Mouse (Mus musculus) embryonic facial prominence, embryonic 14.5 days (tissue): Measurements from ENCODE around the gene Pex11b. TPM values are rescaled to one million over a fixed set of nuclear protein-coding genes. Genes with fewer than 3 reads are reported as not detected.
A peak's percentile ranks its signal among the peaks of the same experiment; 100 is the strongest.
"Not testable (repeated sequence)": the region's sequence is repeated elsewhere in the genome, so short reads cannot be mapped to it uniquely, and the experiment has no call there.

Experiments
- ATAC-seq: fragments of 200-750 bp; cut with Nextera tagmentation; 2 replicates; pipeline ENCODE4 v1.8.0; 2017; ENCODE audit warnings: low read depth, moderate number of reproducible peaks, moderate TSS enrichment
- DNase-seq: peaks from one replicate; pipeline ENCODE4 v3.0.0-alpha.2; 2015; ENCODE audit warnings: low spot score
- H3K27ac ChIP-seq: fragments of 300-500 bp; sonication (generic); replicated peaks from 2 replicates; pipeline ENCODE4 v1.5.1; 2014; ENCODE audit warnings: low read depth, mild to moderate bottlenecking, low read length, moderate library complexity
- H3K27me3 ChIP-seq: fragments of 300-500 bp; sonication (generic); replicated peaks from 2 replicates; pipeline ENCODE4 v1.6.1; 2014; ENCODE audit warnings: low read length; ENCODE audit not compliant: control insufficient read depth, insufficient read depth
- H3K36me3 ChIP-seq: fragments of 300-500 bp; sonication (generic); 2 replicates; pipeline ENCODE4 v1.6.1; 2014; ENCODE audit warnings: low read length, mixed read lengths; ENCODE audit not compliant: control insufficient read depth, insufficient read depth
- H3K4me1 ChIP-seq: fragments of 300-500 bp; sonication (generic); 2 replicates; pipeline ENCODE4 v1.6.1; 2014; ENCODE audit warnings: antibody characterized with exemption, low read length; ENCODE audit not compliant: control insufficient read depth, insufficient read depth
- H3K4me2 ChIP-seq: fragments of 300-500 bp; sonication (generic); 2 replicates; pipeline ENCODE4 v1.6.1; 2014; ENCODE audit warnings: low read depth, mild to moderate bottlenecking, low read length, moderate library complexity, mixed read lengths
- H3K4me3 ChIP-seq: fragments of 300-500 bp; sonication (generic); 2 replicates; pipeline ENCODE4 v1.5.1; 2014; ENCODE audit warnings: low read depth, mild to moderate bottlenecking, low read length
- H3K9ac ChIP-seq: fragments of 300-500 bp; sonication (generic); 2 replicates; pipeline ENCODE4 v1.6.1; 2014; ENCODE audit warnings: low read depth, mild to moderate bottlenecking, low read length, moderate library complexity, mixed read lengths
- H3K9me3 ChIP-seq: fragments of 300-500 bp; sonication (generic); 2 replicates; pipeline ENCODE4 v1.6.1; 2016; ENCODE audit warnings: low read length; ENCODE audit not compliant: control insufficient read depth
- WGBS: fragments of 180-500 bp; shearing (Covaris S2); extraction: QIAGEN DNeasy Blood & Tissue Kit; methylation state at CpG from one replicate; pipeline ENCODE4 v1.1.7; 2014; 5-methylcytosine and 5-hydroxymethylcytosine counted together
- polyA plus RNA-seq: library from polyadenylated mRNA; unstranded; fragments of >200 nt; fragmentation: Nextera tagmentation; extraction: Ambion mirVana; gene quantifications from 2 replicates; pipeline ENCODE4 v1.2.1, GENCODE M21; 2014

Pex11b gene
- polyA plus RNA-seq, 1 experiment from 2014 or later: 51.6 TPM

DNA sequence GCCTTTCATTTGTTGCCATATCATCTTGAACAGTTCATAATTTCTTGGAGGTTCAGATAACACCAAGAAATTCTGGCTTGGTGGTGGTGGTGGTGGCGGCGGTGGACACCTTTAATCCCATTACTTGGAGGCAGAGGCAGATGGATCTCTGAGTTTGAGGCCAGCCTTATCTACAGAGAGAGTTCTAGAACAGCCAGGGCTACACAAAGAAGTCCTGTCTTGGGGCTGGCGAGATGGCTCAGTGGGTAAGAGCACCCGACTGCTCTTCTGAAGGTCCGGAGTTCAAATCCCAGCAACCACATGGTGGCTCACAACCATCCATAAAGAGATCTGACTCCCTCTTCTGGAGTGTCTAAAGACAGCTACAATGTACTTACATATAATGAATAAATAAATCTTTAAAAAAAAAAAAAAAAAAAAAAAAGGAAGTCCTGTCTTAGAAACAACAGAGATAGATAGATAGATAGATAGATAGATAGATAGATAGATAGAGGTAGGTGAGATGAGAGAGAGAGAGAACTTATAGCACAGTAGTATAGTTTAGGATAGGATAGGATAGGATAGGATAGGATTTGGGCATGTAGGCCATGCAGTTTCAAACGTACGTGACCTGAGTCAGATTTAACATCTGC, 30.7 kb downstream of the Pex11b start:
- DNase-seq, H3K27ac ChIP-seq, H3K4me2 ChIP-seq: not testable (repeated sequence)

GRCm38 (mm10) chr3:96666916-96667315, 31.7 kb downstream of the Pex11b start:
- 90% methylated on average over 5 of the region's 5 CpGs for WGBS
- Histone ChIP-seq H3K27me3 (no peaks in the 10 kb centered on the region), H3K36me3 (no peaks in the 10 kb centered on the region), H3K4me2 (no peak overlapping the region), H3K27ac (no peak overlapping the region), H3K4me1 (0 out of 2 replicates have a peak, but pooled peaks cover 9% of the 10 kb centered on the region), H3K4me3 (no peak overlapping the region), H3K9ac (no peak overlapping the region), H3K9me3 (no peaks in the 10 kb centered on the region)
- DNase-seq: no peak
- no peak for ATAC-seq

More for the DNA sequence above, 30.7 kb downstream of the Pex11b start:
- H3K36me3 ChIP-seq, H3K9me3 ChIP-seq, H3K4me1 ChIP-seq, H3K9ac ChIP-seq, H3K4me3 ChIP-seq, ATAC-seq, H3K27me3 ChIP-seq: not testable (repeated sequence)
- 87% methylated on average over 7 of the region's 7 CpGs for WGBS

- 34% methylated on average over 1 of the region's 1 CpGs for WGBS
- Histone ChIP-seq H3K4me2 (no peak overlapping the region), H3K4me1 (0 out of 2 replicates have a peak, but pooled peaks cover 9% of the 10 kb centered on the region), H3K27ac (no peak overlapping the region), H3K9ac (no peak overlapping the region), H3K27me3 (no peaks in the 10 kb centered on the region), H3K9me3 (no peaks in the 10 kb centered on the region), H3K4me3 (no peak overlapping the region), H3K36me3 (no peaks in the 10 kb centered on the region)
- no peak for DNase-seq
- no peak for ATAC-seq
Observed at GRCm38 (mm10) chr3:96667316-96667715, 32.1 kb downstream of the Pex11b start.

GRCm38 (mm10) chr3:96668424-96669067, 33.4 kb downstream of the Pex11b start:
- 93% methylated on average over 5 of the region's 5 CpGs for WGBS
- no peaks in the 10 kb centered on the region for H3K9me3 ChIP-seq
- DNase-seq (no peak), ATAC-seq (no peak)
- H3K27me3 ChIP-seq: no peaks in the 10 kb centered on the region
- no peaks in the 10 kb centered on the region for H3K36me3 ChIP-seq
- 0 out of 2 replicates have a peak, but pooled peaks cover 6% of the 10 kb centered on the region for H3K4me1 ChIP-seq
- H3K9ac ChIP-seq: no peak overlapping the region
- H3K27ac ChIP-seq: no peak overlapping the region
- H3K4me3 ChIP-seq: no peak overlapping the region
- H3K4me2 ChIP-seq: no peak overlapping the region

GRCm38 (mm10) chr3:96669727-96670468, 34.7 kb downstream of the Pex11b start, which contains the start of gene Ankrd35:
TSS of gene Ankrd35 (plus strand) at chr3:96670131.
- peak; percentile 98 for ATAC-seq
- Histone ChIP-seq H3K4me3 (peak within 1 kb of the TSS; percentile 40), H3K4me1 (peaks cover 9% of the 10 kb centered on the region), H3K9me3 (no peaks in the 10 kb centered on the region), H3K27me3 (no peaks in the 10 kb centered on the region), H3K27ac (no peak within 1 kb of the TSS), H3K36me3 (no peaks in the 10 kb centered on the region), H3K9ac (peak within 1 kb of the TSS; percentile 37; the same call in 1 of the 2 replicates), H3K4me2 (peak within 1 kb of the TSS; percentile 62)
- DNase-seq: peak; percentile 95
- 6% methylated on average over 29 of the region's 35 CpGs for whole genome bisulfite sequencing

GRCm38 (mm10) chr3:96671519-96671918, 36.3 kb downstream of the Pex11b start:
- no peaks in the 10 kb centered on the region for H3K27me3 ChIP-seq
- ATAC-seq (no peak), DNase-seq (no peak)
- H3K4me3 ChIP-seq: no peak overlapping the region
- H3K4me1 ChIP-seq: peaks cover 9% of the 10 kb centered on the region
- H3K27ac ChIP-seq: no peak overlapping the region
- H3K9me3 ChIP-seq: no peaks in the 10 kb centered on the region
- 95% methylated on average over 5 of the region's 5 CpGs for WGBS
- no peak overlapping the region for H3K9ac ChIP-seq
- no peaks in the 10 kb centered on the region for H3K36me3 ChIP-seq
- H3K4me2 ChIP-seq: no peak overlapping the region

DNA sequence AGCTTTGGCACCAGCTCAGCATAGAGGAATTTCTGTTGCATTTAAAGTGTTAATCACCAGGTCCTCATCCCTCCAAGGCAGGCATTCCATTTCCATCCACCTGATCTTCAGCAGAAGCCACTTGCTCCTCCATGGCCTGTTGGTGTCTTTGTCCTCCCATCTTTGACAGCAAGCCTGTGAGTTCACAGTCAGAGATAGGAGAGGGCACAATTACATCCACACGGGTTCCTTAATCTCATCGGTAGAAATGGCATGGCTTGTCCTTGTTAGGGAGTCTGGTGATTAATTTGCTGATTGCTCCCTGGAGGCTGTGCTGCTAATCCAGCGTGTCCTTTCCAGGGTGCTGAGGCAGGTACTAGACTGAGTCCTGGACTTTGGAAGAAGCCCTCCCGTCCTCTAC, 38.3 kb downstream of the Pex11b start:
- DNase-seq: no peak
- no peak overlapping the region for H3K27ac ChIP-seq
- H3K4me3 ChIP-seq: no peak overlapping the region
- H3K4me2 ChIP-seq: no peak overlapping the region
- no peaks in the 10 kb centered on the region for H3K9me3 ChIP-seq
- H3K4me1 ChIP-seq: peaks cover 9% of the 10 kb centered on the region
- no peaks in the 10 kb centered on the region for H3K36me3 ChIP-seq
- H3K27me3 ChIP-seq: no peaks in the 10 kb centered on the region
- ATAC-seq: no peak
- no peak overlapping the region for H3K9ac ChIP-seq
- 57% methylated on average over 4 of the region's 4 CpGs for WGBS

DNA sequence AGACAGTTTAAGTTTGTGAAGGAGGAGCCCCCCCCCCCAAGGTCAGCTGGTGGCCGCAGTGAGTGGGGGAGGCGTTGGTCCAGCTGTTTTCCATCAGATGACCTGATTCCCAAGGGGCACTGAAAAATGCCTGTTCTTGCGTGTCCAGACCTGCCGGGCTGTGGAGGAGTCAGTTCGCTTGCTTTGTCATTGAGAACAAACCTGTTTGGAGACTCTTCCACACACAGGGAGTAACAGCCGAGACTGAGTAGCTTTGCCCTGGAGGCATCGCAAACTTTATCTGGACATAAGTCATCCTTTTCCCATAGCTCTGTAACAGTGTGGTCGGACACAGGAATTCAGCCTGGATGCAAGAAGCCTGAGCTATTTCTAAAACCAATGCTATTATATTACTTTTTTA, 39.3 kb downstream of the Pex11b start:
- no peak for ATAC-seq
- H3K36me3 ChIP-seq: no peaks in the 10 kb centered on the region
- peak overlapping the region; percentile 25; the same call in 1 of the 2 replicates for H3K4me2 ChIP-seq
- no peak overlapping the region for H3K9ac ChIP-seq
- no peak overlapping the region for H3K4me3 ChIP-seq
- DNase-seq: peak; percentile 67
- WGBS: 10% methylated on average over 8 of the region's 8 CpGs
- no peaks in the 10 kb centered on the region for H3K27me3 ChIP-seq
- no peaks in the 10 kb centered on the region for H3K9me3 ChIP-seq
- peak overlapping the region; percentile 50 for H3K27ac ChIP-seq
- H3K4me1 ChIP-seq: peaks cover 9% of the 10 kb centered on the region
